Mouse (Mus musculus) stomach, postnatal 0 days (tissue): ENCODE data around the gene H2-M1.

Source experiments
- CTCF ChIP-seq: IDR thresholded peaks from 2 replicates; pipeline ENCODE4 v1.5.1; 2016; ENCODE audit warnings: antibody characterized with exemption, low read depth, mild to moderate bottlenecking, moderate library complexity
- EP300 ChIP-seq: optimal IDR thresholded peaks from 2 replicates; pipeline ENCODE3; 2016; ENCODE audit warnings: antibody characterized with exemption

DNA sequence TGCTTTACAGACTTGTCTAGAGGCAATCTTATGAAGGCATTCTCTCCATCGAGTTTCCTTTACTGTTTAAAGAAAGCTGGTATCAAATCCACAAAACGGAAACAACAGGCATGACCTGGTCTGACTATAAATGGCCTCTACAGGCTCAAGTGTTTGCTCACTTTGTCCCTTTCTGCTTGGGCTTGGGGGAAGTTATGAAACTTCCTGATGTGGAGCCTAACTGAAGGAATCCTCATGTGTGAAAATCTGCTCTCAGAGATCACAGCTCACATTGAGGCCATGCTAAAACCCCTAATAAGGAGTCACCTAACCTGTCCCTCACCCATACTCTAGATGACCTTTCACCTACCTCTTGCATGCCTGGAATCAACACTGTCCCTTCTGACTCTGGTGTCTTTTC is 25.7 kb upstream of the H2-M1 start:
- TF ChIP-seq CTCF = no peak
- no peak for TF ChIP-seq EP300
